Mouse (Mus musculus) midbrain, embryonic 11.5 days (tissue): ENCODE measurements at regions not wholly inside any gene's neighbourhood (a gene's known extent, or its start where the extent isn't known, plus 50 kb on each side); places are given as distances from the start of the nearest gene placed in this dataset.

Experiments used
- ATAC-seq: fragments of 200-750 bp; cut with Nextera tagmentation; 2 replicates; pipeline ENCODE4 v1.8.0; 2017; ENCODE audit warnings: moderate TSS enrichment, moderate library complexity; ENCODE audit not compliant: low FRiP score
- DNase-seq: peaks from one replicate; pipeline ENCODE4 v3.0.0; 2015; ENCODE audit warnings: low spot score; ENCODE audit errors: missing footprints
- H3K27ac ChIP-seq: fragments of 300-500 bp; sonication (generic); 2 replicates; pipeline ENCODE4 v1.5.1; 2014; ENCODE audit warnings: low read depth, low read length
- H3K27me3 ChIP-seq: fragments of 300-500 bp; sonication (generic); 2 replicates; pipeline ENCODE4 v1.6.1; 2014; ENCODE audit warnings: mild to moderate bottlenecking, low read length, moderate library complexity, mixed read lengths; ENCODE audit not compliant: control insufficient read depth, insufficient read depth
- H3K36me3 ChIP-seq: fragments of 300-500 bp; sonication (generic); 2 replicates; pipeline ENCODE4 v1.6.1; 2014; ENCODE audit warnings: mild to moderate bottlenecking, low read length, moderate library complexity, mixed read lengths; ENCODE audit not compliant: control insufficient read depth, insufficient read depth
- H3K4me1 ChIP-seq: fragments of 300-500 bp; sonication (generic); 2 replicates; pipeline ENCODE4 v1.6.1; 2014; ENCODE audit warnings: low read length; ENCODE audit not compliant: control insufficient read depth, insufficient read depth
- H3K4me2 ChIP-seq: fragments of 300-500 bp; sonication (generic); 2 replicates; pipeline ENCODE4 v1.6.1; 2014; ENCODE audit warnings: mild to moderate bottlenecking, moderate library complexity
- H3K4me3 ChIP-seq: fragments of 300-500 bp; sonication (generic); 2 replicates; pipeline ENCODE4 v1.5.1; 2014; ENCODE audit warnings: low read depth, low read length
- H3K9ac ChIP-seq: fragments of 300-500 bp; sonication (generic); 2 replicates; pipeline ENCODE4 v1.6.1; 2014; ENCODE audit warnings: low read length
- H3K9me3 ChIP-seq: fragments of 300-500 bp; sonication (generic); 2 replicates; pipeline ENCODE4 v1.6.1; 2016; ENCODE audit warnings: low read length; ENCODE audit not compliant: control insufficient read depth
- WGBS: fragments of 180-500 bp; shearing (Covaris S2); extraction: QIAGEN DNeasy Blood & Tissue Kit; methylation state at CpG from one replicate; pipeline ENCODE4 v1.1.7; 2014; 5-methylcytosine and 5-hydroxymethylcytosine counted together

DNA sequence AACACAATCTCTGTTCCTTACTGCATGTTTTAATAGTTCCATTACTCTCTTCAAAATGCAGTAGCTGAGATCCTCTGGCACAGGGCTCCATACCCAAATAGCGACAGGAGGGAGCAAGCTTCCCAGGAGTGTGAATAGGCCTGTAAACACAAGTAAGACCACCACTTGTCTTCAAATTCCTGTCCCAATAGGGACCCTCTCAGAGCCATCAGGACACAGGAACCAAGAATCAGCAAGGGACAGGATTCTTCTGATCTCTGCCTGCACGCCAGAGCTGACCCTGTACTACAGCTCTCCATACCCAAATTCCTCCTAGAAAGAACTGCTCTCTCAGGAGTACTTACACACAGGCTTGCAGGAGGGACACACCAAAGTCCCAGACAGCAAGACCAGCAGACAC is 200.9 kb upstream of the Creb1 start:
- Histone ChIP-seq H3K4me1 (peaks cover 5% of the 10 kb centered on the region), H3K27me3 (no peaks in the 10 kb centered on the region), H3K4me3 (no peak overlapping the region), H3K9ac (no peak overlapping the region), H3K9me3 (no peaks in the 10 kb centered on the region), H3K36me3 (no peaks in the 10 kb centered on the region), H3K27ac (no peak overlapping the region), H3K4me2 (no peak overlapping the region)
- 54% methylated on average over 2 of the region's 2 CpGs for WGBS
- ATAC-seq (no peak), DNase-seq (peak; percentile 69)

DNA sequence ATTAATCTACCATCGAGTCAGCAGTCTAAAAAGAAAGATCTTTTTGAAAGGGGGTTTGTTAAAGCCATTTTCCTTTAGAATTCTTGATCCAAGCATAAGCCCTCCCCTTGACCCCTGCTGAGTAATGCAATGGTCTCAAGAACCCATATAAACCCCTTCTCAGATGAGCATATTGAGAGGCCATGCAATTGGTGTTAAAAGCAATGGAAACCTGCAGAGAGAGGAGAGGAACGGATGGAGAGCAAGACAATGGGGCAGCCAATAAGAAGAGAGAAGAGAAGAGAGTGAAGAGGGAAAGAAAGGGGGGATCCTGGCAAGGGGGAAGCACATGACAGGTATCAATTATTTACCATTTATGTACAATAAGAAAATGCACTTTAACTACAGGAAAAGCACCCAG is 201.7 kb upstream of the Creb1 start:
- no peak overlapping the region for H3K27ac ChIP-seq
- no peaks in the 10 kb centered on the region for H3K27me3 ChIP-seq

DNA sequence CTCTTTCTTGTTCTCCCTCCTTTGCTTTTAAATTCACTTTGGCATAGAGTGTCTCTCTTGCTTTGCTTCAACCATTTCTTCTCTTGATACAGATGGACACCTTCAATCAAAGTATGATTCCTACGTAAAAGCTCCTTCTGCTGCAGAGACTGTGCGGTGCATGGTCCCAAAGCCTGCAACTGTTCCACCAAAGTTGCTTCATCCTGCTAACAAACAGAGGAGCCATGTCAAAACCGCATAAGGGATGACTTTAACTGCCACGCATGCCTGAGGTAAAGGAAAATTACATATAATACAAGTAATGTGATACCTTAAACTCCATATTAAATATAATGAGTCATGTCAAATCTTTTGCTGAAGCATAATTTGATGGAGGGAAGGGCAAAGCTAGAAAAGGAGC is 200.1 kb upstream of the Klf7 start:
- H3K9ac ChIP-seq, result no peak overlapping the region
- no peaks in the 10 kb centered on the region for H3K9me3 ChIP-seq
- H3K27ac ChIP-seq, result no peak overlapping the region
- H3K4me2 ChIP-seq, result no peak overlapping the region
- H3K4me3 ChIP-seq, result no peak overlapping the region
- 94% methylated on average over 4 of the region's 4 CpGs for WGBS
- H3K36me3 ChIP-seq, result no peaks in the 10 kb centered on the region
- no peak for ATAC-seq
- no peaks in the 10 kb centered on the region; the same call in 1 of the 2 replicates for H3K4me1 ChIP-seq
- H3K27me3 ChIP-seq, result no peaks in the 10 kb centered on the region
- DNase-seq, result no peak

More for the DNA sequence above, 201.7 kb upstream of the Creb1 start:
- WGBS, result 13% methylated on average over 2 of the region's 2 CpGs
- Histone ChIP-seq H3K9ac (no peak overlapping the region), H3K9me3 (no peaks in the 10 kb centered on the region), H3K4me3 (no peak overlapping the region), H3K4me1 (peaks cover 5% of the 10 kb centered on the region), H3K36me3 (no peaks in the 10 kb centered on the region), H3K4me2 (no peak overlapping the region)
- DNase-seq (peak; percentile 82), ATAC-seq (no peak)

DNA sequence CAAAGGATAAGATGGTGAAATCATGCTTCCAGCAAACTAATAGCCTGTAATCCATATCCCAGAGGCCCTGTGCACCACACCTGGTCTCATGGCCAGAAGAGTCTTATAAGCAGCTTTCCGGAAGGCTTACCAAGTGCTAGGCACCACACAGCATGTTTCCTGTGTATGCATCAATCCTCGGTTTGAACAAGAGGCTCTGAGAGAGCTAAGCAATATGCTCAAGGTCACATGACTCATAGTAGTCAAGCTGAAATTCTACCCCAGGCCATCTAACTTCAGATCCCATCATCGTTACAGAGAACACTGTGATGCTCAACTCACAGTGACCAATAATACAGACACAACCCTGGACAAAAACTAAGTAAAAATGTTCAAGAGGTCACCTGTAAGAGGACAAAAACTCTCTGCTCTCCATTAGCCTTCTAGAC is 197.1 kb upstream of the Klf7 start:
- Histone ChIP-seq H3K9ac (no peak overlapping the region), H3K27me3 (no peaks in the 10 kb centered on the region), H3K4me3 (no peak overlapping the region), H3K9me3 (no peaks in the 10 kb centered on the region), H3K27ac (no peak overlapping the region), H3K4me2 (no peak overlapping the region), H3K4me1 (no peaks in the 10 kb centered on the region; the same call in 1 of the 2 replicates), H3K36me3 (no peaks in the 10 kb centered on the region)
- no peak for DNase-seq
- ATAC-seq, result no peak
- WGBS, result 74% methylated on average over 3 of the region's 3 CpGs

DNA sequence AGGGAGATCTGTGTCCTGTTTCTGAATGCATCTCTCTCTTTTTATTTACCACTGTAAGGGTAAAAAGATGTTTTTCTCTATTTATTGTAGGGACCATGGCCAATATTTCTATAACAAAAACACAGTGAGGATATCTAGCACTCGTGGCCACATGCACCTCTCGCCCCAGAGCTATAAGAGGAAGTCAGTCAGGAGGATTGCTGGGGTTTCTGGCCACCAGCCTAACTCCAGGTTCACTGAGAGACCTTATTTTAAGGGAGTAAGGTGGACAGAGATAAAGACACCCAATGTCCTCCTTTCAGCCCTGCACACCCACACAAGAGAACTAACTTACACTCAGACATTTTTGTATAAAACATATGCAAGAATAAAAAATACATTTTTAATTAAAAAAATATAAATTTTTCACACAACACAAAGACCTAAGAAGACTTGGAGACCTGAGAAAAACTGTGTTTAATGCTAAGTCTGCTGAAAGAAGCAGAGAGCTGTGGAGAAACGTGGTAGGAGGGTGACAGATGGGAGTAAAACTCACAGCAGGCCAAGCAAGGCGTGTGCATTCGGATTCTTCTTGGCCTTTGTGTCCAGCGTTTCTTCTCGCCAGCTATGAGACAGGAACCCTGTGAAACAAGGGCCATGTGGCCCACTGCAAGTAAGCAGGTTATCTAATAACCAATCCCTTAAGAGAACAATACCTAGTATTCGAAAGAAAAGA is 196.5 kb upstream of the Klf7 start:
- Histone ChIP-seq H3K27me3 (no peaks in the 10 kb centered on the region), H3K9me3 (no peaks in the 10 kb centered on the region), H3K9ac (no peak overlapping the region), H3K36me3 (no peaks in the 10 kb centered on the region), H3K4me3 (no peak overlapping the region), H3K27ac (no peak overlapping the region), H3K4me2 (no peak overlapping the region), H3K4me1 (no peaks in the 10 kb centered on the region; the same call in 1 of the 2 replicates)
- ATAC-seq (no peak), DNase-seq (no peak)
- 84% methylated on average over 8 of the region's 8 CpGs for WGBS

DNA sequence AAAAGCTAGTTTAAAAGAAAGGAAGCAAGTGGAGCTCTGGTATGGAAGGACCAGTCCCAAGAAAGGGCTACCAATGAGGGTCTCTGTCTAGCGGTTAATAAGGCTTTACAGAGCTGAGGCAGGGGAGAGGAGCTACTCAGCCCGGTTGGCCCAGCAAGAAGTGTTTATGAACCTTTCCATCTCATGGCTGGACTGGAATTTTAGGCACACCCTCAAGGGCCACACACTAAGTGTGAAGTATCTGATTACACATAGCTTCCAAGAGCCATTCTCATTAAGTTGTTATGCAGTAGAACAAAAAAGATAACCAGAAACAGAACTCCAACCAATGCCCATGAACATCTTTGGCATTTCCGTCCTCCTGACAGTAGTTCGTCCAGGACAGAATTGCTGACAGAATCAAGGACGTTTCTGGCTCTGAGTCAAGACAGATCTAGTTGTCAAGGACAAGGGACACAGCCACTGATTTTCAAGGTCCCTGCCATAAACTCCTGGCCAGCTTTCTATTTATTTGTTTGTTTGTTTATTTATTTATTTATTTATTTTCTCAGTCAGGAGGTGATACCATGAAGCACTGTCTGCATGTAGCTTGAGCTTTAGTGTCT is 195.1 kb upstream of the Klf7 start:
- no peaks in the 10 kb centered on the region for H3K36me3 ChIP-seq
- no peak overlapping the region for H3K27ac ChIP-seq
- no peak overlapping the region for H3K9ac ChIP-seq
- no peak overlapping the region for H3K4me2 ChIP-seq
- H3K9me3 ChIP-seq, result no peaks in the 10 kb centered on the region
- H3K4me1 ChIP-seq, result no peaks in the 10 kb centered on the region; the same call in 1 of the 2 replicates
- 84% methylated on average over 5 of the region's 5 CpGs for WGBS
- no peaks in the 10 kb centered on the region for H3K27me3 ChIP-seq
- ATAC-seq (no peak), DNase-seq (no peak)
- no peak overlapping the region for H3K4me3 ChIP-seq

DNA sequence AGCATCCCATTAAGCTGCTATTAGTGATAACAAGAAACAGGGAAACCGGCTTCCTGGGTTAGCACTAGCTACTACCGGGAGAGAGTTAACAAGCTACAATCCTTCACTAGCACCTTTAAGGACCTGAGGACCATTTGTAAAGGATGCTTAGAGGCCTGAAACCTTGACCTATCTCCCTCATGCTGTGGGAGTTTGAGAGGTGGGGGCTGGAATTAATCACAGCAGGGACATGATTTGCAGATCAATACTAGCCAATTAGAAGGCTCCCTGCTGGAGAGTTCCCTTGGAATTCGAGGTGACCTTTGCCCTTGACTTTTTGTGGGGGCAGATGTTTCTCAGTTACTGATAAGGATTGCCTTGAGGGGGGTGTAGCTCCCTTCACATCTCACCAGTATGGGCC is 189.3 kb upstream of the Klf7 start:
- no peaks in the 10 kb centered on the region for H3K27me3 ChIP-seq
- peak; percentile 44; the same call in 1 of the 2 replicates for ATAC-seq
- no peak overlapping the region for H3K4me3 ChIP-seq
- H3K4me2 ChIP-seq, result no peak overlapping the region
- H3K27ac ChIP-seq, result no peak overlapping the region
- WGBS, result 17% methylated on average over 3 of the region's 3 CpGs
- no peaks in the 10 kb centered on the region for H3K36me3 ChIP-seq
- no peaks in the 10 kb centered on the region for H3K4me1 ChIP-seq
- no peak overlapping the region for H3K9ac ChIP-seq
- no peaks in the 10 kb centered on the region for H3K9me3 ChIP-seq
- no peak for DNase-seq

DNA sequence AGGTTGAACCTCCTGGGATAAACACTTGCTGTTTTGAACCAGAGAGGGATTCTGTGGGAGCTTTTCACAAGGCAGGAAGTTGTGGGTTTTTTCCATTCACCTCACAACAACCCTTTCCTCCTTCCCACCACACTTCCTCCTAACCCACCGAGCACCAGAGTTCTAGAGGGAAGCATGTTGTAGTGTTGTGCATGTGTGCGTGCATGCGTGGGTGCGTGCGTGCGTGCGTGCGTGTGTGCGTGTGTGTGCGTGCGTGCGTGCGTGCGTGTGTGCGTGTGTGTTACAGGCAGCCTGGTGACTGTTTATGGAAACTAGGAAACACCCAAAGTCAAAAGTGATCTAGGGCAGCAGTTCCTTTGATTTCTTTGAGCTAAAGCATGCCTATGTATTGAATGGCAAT is 186.5 kb upstream of the Klf7 start:
- peaks cover 6% of the 10 kb centered on the region for H3K4me1 ChIP-seq
- 98% methylated on average over 15 of the region's 15 CpGs for WGBS
- H3K27ac ChIP-seq, result no peak overlapping the region

DNA sequence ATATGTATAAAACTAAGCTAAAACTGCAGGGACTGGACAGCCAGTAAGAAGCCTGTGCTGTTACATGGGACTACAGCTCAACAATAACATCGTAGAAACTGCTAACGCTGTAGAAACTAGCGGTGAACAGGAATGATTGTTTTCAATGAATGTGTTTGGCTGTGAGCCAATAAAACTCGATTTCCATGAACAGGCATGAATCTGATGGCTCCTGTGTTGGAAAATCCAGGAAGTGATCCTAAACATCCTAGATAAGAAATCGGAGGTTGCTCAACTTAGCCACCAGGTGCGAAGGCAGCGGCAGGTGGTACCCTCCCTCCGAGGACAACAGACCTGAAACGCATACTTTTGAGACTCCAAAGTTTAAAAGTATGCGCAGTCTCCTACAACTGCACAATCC is 186.0 kb upstream of the Klf7 start:
- H3K27me3 ChIP-seq, result no peaks in the 10 kb centered on the region
- H3K36me3 ChIP-seq, result no peaks in the 10 kb centered on the region
- H3K4me3 ChIP-seq, result no peak overlapping the region
- H3K4me1 ChIP-seq, result peaks cover 6% of the 10 kb centered on the region
- no peaks in the 10 kb centered on the region for H3K9me3 ChIP-seq
- no peak overlapping the region for H3K9ac ChIP-seq
- 87% methylated on average over 10 of the region's 10 CpGs for WGBS
- no peak overlapping the region for H3K27ac ChIP-seq
- DNase-seq (no peak), ATAC-seq (no peak)
- H3K4me2 ChIP-seq, result no peak overlapping the region

More for the DNA sequence above, 186.5 kb upstream of the Klf7 start:
- ATAC-seq, result no peak
- H3K27me3 ChIP-seq, result no peaks in the 10 kb centered on the region
- H3K36me3 ChIP-seq, result no peaks in the 10 kb centered on the region
- no peak for DNase-seq
- no peak overlapping the region for H3K4me2 ChIP-seq
- no peak overlapping the region for H3K4me3 ChIP-seq
- H3K9ac ChIP-seq, result no peak overlapping the region
- H3K9me3 ChIP-seq, result no peaks in the 10 kb centered on the region
